20 mouse cellular contexts compared by ENCODE assay signal in the genomic region with DNA sequence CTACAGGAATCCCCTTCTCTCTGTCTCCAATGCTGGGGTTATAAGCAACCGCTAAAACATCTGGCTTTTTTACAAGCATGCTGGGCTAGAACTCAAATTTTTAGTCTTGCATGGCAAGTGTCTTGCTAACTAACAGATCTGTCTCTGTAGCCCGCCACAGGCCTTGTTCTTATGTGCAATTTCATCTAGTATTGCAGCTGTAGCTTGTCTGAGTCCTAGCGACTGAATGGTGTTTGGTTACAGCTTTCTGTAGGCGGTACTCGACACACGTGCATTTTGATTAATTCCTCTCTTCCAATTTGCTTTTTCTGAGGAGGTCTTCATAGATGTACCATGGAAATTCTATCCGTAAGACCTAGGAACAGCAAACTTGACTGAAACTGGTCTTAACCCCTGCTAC.
"Had no signal": no experiment of that assay in that cellular context is flagged by ENCODE, and none has a peak within 500 bp of the region (broad histone marks: within the 10 kb centered on the region; RNA-seq: fewer than 3 reads in every experiment).

No protein-coding gene starts in this region.

- H3K9me3 ChIP-seq: kidney, embryonic 15.5 days; limb, embryonic 12.5 days; liver, embryonic 13.5 days; midbrain, embryonic 12.5 days; midbrain, embryonic 15.5 days; neural tube, embryonic 13.5 days had no signal

- H3K36me3 ChIP-seq: kidney, embryonic 15.5 days; limb, embryonic 12.5 days; liver, embryonic 13.5 days; midbrain, embryonic 12.5 days; midbrain, embryonic 15.5 days; neural tube, embryonic 13.5 days had no signal

- H3K27me3 ChIP-seq: kidney, embryonic 15.5 days; limb, embryonic 12.5 days; liver, embryonic 13.5 days; midbrain, embryonic 12.5 days; midbrain, embryonic 15.5 days; neural tube, embryonic 13.5 days had no signal

- DNase-seq: kidney, adult 2 months; kidney, postnatal 25 days; layer of hippocampus, adult 9-11 months; liver, embryonic 13.5 days; lung, adult 2 months; lung, postnatal 14 days; lung, postnatal 4 days; retina, postnatal 1 day; right cerebral cortex, postnatal 25 days; thymus, adult 2 months; thymus, postnatal 14 days; thymus, postnatal 4 days had no signal

- H3K4me2 ChIP-seq: kidney, embryonic 15.5 days; limb, embryonic 12.5 days; liver, embryonic 13.5 days; midbrain, embryonic 12.5 days; midbrain, embryonic 15.5 days; neural tube, embryonic 13.5 days had no signal

- H3K4me1 ChIP-seq: kidney, embryonic 15.5 days; limb, embryonic 12.5 days; liver, embryonic 13.5 days; midbrain, embryonic 12.5 days; midbrain, embryonic 15.5 days; neural tube, embryonic 13.5 days had no signal

- H3K9ac ChIP-seq: kidney, embryonic 15.5 days; limb, embryonic 12.5 days; liver, embryonic 13.5 days; midbrain, embryonic 12.5 days; midbrain, embryonic 15.5 days; neural tube, embryonic 13.5 days had no signal

- H3K27ac ChIP-seq: kidney, embryonic 15.5 days; layer of hippocampus, adult 2 months; limb, embryonic 12.5 days; liver, embryonic 13.5 days; midbrain, embryonic 12.5 days; midbrain, embryonic 15.5 days; neural tube, embryonic 13.5 days; stomach, postnatal 0 days had no signal

- H3K4me3 ChIP-seq: kidney, embryonic 15.5 days; layer of hippocampus, adult 2 months; limb, embryonic 12.5 days; liver, embryonic 13.5 days; midbrain, embryonic 12.5 days; midbrain, embryonic 15.5 days; neural tube, embryonic 13.5 days had no signal

- ATAC-seq: intestine, postnatal 0 days; midbrain, embryonic 15.5 days had no signal
